Mouse (Mus musculus) mesoderm, embryonic 11.5 days (tissue): ENCODE results near the gene Cxcl1.

ENCODE experiments used
- DNase-seq: peaks from one replicate; pipeline ENCODE4 v3.0.0-alpha.2; 2012; ENCODE audit warnings: low read depth, low spot score

Gene Cxcl1

DNA sequence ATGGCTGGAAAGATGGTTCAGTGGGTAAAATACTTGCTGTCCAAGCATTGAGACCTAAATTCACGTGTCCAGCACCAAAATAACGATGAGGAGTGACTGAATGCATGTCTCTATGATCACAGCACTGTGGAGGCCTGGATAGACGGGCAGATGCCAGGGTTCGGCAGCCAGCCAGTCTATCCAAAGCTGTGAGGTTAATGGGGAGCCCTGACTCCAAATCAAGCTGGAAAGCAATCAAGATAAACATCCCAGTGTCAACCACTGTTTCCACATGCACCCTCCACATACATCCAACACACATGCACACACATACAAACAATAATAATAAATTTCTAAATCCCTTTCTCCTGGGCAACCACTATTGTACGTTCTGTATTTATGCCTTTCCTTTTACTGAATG, 2.4 kb upstream of the Cxcl1 start:
- no peak for DNase-seq

DNA sequence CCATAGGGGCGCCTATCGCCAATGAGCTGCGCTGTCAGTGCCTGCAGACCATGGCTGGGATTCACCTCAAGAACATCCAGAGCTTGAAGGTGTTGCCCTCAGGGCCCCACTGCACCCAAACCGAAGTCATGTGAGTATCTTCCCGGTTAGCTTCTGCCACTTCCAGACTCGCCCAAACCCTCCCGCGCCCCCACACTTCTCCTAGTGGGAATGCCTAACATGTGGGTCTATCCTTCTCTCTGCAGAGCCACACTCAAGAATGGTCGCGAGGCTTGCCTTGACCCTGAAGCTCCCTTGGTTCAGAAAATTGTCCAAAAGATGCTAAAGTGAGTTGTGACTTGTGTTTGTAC, 398 bp downstream of the Cxcl1 start:
- no peak for DNase-seq

DNA sequence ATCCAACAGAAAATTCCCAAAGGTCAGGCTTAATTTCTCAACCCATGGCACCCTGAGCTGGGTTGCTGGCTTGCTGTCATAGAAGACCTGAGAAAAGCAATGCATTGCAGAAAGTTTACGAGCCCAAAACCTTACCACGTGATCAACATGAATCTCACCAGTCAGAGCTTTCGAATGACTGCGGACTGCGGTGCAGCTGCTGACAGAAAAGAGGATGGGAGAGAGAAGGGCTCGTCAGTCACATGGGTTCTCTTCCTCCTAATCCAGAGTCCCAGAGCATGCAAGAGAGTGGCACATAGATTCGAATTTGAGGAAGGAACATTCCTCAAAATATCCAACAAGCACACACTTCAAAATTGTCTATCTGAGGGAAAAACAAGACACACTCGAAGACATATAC, 3.2 kb downstream of the Cxcl1 start:
- no peak for DNase-seq

DNA sequence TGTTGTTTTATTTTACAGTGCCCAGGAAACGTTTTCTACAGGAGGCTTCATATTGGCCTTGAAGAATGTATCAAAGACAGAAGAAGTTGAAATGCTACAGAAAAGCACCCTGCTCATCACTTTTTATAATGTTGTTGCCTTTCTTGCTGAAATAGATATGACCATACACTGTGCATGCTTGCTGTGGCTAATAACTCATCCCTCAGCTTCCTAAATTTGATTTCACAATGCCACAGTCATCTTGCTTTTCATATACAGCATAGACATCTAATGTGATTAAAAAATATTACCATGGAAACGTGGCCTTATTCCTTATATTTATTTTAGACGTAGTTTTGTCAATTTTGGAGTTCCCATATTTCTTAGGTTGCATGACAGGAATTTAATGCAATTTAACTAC, 6.4 kb downstream of the Cxcl1 start:
- no peak for DNase-seq

DNA sequence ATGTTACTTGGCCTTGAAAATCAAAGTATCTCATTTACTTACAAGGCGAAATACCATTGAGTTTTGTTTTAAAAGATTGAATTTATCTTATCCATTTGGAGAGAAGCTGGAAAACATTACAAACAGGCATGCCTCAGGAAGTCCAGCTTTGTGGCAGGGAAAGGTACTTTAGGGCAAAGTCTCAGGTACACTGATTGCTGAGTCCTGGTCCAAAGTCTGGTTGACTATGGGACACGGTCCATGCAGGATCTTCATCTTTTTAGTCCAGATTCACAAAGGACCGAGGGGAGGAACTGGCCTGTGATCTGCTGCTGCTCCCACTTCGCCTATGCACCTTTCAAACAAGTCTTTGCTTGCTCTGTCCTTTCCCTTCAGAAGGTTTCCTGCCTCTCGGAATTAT, 8.3 kb downstream of the Cxcl1 start:
- DNase-seq = no peak

DNA sequence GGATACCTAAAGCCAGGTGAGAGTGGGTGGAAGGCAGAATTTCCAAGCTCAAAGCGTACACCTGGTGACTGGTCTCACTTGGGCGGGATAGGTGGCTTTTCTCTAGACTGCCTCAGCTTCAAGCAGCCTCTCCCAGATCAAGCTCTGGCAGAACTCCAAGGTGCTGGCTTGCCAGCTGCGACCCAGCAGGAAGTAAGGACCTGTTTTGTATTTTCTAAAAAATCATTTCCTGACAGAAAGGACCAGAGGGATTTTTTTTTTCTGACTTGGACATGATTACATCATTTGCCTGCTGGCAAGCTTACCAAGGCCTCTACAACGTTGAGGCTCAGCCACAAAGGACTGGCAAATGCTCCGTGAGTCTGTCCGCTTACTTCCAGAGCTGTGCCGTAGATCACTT, 9.1 kb downstream of the Cxcl1 start:
- no peak for DNase-seq

DNA sequence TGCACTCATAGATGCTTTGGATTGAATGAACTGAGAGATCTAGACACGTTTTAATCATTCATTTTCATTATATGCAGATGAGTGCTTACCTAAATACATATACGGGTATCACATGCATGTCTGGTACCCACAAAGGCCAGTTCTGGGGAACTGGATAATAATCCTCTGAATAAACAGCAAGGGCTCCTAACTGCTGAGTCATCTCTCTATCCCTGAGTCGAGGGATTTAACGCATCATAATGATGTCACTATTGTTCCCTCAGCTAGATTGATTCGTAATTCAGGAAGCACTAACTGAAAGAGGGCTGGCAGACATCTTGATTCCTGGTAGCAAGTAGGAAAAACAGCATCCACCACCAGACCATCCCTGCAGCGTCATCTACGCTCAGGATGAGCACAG, 9.6 kb downstream of the Cxcl1 start:
- DNase-seq = no peak

DNA sequence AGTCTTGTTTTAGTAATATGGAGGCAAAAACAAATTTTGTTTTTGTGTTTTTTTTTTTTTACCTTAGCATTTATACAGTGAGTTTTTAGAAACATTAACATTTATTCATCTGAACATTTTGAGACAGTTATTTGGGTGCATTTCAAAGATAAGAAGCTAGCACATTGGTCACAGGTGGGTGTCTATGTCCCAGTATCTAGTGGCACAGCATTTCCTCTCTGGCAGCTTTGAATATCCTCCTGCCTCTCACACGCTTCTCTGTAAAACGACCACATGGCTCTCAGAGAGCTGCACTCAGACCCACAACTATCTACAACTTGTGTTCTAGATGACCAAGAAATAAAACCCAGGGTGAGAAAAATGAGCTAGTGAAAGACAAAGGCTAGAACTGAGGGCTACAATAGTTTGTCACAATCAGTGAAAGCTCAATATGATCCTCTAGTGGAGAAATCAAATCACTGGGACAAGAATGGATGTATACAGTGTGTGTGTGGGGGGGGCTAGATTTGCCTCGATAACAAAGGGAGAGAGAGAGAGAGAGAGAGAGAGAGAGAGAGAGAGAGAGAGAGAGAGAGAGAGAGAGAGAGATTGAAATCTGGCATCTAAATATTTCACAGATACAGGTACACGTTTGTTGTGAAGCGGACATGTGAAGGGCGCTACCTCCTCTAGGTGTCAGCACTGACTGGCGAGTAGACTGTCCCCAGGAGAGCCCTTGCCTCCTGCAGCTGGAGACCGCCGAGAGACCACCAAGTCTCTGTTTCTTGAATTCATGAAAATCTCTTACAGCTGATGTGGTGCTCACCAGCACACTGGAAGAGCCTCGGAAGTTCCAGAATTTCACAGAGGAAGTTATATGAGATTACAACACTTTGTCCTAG, 11.6 kb downstream of the Cxcl1 start:
- peak; percentile 20 for DNase-seq

DNA sequence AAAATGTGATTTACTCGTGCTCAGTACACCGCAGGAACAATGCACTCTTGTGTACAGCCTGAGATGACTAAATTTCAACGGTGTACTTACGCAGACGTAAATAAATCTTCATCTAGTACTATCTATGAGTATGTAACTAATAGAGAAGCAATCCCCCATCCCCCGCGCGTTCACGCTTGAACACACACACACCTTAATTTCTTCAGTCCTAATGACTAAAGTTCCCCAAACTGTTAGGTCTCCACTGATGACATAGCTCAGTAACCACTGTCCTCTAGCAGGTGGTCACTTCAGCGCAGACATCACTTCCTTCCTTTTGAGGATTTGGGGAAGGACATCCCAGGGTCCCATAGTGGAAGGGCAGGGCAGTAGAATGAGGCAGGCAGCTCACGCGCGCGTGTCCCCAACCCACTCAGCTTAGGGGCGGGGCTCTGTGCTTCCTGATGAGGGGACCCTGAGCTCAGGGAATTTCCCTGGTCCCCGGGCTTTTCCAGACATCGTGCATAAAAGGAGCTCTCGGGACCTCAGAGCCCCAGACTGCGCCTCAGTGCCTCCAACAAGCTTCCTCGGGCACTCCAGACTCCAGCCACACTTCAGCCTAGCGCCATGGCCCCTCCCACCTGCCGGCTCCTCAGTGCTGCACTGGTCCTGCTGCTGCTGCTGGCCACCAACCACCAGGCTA, 12.4 kb downstream of the Cxcl1 start, which contains the start of gene Cxcl2:
Gene Cxcl2, plus strand, starts transcription at position 533 of the 682 bp plus-strand sequence.
- no peak for DNase-seq

DNA sequence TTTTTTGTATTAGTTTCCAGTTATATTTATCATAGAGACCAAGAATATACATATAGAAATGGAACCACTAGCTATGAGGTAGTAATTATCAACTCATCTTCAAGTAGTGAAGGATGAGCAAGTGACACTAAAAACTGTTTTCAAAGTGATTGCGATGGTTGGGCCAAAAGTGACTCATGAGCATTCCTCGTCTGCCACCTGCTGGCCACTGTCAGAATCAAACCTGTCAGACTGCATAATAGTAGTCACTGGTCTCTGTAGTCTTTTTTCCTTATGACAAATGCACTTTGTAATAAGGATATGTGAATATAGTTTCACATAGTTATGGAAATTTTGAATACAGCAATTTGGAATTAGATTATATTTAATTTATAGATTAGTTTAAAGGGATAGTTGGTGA, 17.9 kb downstream of the Cxcl1 start:
- peak; percentile 77 for DNase-seq

DNA sequence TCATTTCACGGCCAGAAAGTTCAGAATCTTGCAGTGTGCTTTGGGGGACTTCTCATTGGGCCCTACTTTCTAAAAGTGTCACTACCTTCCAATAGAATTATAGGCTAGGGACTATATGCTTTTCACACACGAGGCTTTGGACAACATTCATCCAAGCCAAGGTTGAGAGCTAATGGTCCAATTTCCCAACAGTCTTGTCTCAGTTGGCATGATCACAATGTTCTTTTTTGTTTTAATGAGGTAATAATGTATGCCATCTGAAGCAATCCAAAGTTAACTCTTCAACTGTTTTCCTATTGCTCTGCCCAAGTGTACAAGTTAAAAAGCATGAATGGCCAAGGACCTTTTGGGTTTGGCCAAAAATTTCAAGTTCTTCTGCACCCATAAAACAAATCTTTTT, 28.5 kb downstream of the Cxcl1 start:
- DNase-seq = no peak

DNA sequence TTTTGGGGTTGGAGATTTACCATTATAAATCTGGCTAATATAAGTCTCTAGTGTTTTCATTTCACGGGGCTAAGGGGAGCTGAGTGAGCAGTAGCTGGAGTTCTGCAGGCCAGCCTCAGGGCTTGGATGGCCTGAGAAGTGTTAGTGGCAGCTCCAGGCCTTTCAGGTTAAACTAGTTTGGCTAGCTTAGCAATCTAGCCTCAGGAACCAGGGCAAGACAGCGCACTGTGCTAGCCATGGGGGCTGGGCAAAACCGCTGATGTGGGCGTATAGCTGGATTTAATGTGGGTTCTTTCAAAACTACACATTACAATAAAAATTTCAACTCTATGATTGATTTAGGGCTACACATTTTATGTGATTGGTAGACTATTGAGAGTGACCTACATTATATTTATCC, 31.9 kb downstream of the Cxcl1 start:
- DNase-seq = no peak

DNA sequence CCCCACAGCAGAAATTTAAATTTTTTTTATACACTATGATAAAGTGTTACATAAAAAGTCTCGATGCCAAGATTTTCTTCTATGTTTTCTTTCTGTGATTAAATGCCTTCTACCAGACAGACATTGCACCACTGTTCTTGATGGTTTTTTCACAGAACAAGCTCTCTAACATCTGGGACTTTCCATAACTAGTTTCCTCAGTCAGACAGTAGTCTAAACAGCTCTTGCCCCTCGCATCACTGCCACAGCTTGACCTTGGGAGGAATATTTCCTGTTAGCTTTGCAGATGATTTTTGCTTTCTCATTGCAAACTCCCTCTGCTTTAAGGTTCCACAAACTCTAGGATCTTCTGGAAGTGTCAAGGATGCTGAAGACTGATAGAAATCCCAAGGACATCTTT, 39.5 kb downstream of the Cxcl1 start:
- DNase-seq = peak; percentile 32

DNA sequence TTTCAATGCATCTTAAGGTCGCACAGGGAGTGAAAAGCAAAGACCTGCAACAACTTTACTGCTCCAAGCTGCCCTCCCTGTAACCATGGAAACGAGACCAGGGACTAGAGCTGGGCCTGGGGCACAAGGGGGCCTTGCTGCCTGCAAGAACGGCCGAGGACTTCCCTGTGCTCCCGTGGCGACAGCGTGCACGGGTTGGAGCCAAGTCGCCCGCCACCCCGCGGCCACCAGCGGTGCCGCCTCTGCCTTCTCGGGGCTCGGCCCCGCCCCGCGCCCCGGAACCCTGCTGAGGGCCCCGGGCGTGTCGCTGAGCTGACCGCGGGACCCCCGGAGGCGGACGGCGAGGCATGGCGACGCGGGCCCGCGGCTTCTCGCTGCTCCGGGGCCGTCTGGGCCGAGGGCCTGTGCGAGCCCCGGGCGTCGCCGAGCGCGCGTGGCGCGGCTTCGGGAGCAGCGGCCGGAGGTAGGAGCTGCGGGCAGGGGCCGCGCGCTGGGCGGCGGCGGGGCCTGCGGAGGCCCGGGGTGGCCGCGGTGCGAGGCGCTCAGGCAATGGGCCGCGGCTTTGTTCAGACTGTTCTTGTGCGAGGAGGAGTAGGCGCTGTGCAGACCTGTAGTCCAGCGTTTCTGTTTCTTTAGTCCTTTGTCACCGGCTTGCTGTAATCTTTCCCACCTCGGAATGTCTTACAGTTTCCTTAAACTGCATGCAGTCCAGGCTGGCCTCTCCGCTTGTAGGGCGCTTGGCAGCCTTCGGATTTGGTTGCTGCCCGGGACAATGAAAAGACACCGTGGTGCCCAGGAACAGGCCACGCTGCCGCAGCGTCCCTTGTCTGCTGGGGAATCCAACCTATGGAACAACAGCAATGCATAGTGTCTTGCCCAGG, 40.2 kb downstream of the Cxcl1 start, which contains the start of gene Mthfd2l:
Gene Mthfd2l, plus strand, starts transcription at position 147 of the 881 bp plus-strand sequence.
- DNase-seq = peak; percentile 94

DNA sequence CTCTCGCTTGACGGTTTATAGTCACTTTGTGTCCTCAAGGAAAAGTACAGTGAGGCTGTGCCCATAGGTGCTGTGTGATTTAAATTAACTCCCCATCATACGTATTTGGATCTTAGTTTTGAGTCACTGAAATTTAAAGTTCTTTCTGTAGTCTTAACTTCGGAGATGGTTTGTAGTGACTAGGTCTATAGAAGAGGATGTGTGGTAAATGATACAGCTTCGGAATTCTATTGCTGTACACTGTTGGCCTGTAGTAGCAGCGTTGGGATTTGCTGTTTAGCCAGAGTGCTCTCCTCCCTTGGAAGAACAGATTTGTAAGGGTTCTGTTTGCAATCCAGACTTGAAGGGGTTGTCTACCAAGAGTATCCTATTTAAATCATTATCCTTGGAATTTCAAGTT, 40.9 kb downstream of the Cxcl1 start:
- peak; percentile 39 for DNase-seq

DNA sequence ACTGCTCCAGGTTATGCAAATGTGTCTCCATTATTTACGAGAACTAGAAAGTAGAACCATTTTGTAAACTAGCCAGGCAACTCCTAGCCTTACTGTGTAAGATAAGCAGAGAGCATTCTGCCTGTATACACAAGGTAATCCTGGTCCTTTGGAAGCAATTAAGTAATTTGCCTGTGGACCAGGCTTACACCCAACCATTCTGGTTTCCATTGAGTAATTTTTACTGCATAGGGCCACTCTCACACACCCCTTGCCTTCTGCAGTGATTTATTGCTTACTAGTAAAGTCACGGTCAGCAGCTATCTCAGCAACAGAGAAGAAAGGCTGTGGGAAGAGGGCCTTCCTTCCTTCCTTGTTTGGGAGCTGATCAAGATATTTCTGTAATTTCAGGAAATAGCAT, 45.7 kb downstream of the Cxcl1 start:
- no peak for DNase-seq
